Mouse (Mus musculus): ENCODE results near the gene Usf3. TPM values are rescaled to one million over a fixed set of nuclear protein-coding genes. Genes with fewer than 3 reads are reported as not detected.

Gene Usf3
- polyA plus RNA-seq, 1 experiment: 6.2 TPM

DNA sequence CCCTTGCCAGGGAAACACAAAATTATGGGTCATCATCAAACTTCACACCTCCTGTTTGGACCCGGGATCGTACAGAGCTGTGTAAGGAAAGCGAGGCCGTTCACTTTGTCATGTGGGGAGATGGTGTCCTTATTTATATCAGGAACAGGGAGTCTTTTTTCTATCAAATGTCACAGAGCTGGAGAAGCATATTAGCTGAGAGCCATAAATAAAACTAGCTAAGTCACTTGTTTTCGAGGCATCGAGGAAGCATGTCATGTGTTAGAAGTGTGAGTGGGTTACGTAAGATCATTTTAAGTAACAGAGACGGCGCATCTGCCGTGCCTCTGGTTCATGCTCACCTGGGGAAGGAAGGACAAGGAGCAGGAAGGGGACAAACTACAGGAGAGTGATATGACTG is 76.9 kb downstream of the Usf3 start:
- TF ChIP-seq GATA1 (IDR thresholded peaks at IDR 0.05; ENCODE audit: low read length): no peak

DNA sequence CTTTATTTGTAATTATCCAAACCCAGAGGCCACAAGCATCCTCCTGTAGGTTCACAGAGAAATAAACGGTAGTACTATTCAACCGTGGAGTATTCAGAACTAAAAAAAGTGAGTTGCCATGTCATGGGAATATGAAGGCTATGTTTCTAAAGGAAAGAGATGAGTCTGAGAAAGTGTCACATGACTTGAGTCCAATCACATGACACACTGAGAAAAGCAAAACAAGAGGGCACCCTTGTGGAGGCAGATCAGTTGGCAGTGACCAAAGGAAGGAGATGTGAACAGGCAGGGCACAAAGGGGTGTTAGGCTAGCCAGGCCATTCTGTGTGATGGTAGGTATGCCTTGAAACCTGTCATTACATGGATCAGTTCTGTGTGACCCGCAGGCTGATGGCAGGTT is 79.7 kb downstream of the Usf3 start:
- no peak for TF ChIP-seq GATA1 (IDR thresholded peaks at IDR 0.05; ENCODE audit: low read length)

DNA sequence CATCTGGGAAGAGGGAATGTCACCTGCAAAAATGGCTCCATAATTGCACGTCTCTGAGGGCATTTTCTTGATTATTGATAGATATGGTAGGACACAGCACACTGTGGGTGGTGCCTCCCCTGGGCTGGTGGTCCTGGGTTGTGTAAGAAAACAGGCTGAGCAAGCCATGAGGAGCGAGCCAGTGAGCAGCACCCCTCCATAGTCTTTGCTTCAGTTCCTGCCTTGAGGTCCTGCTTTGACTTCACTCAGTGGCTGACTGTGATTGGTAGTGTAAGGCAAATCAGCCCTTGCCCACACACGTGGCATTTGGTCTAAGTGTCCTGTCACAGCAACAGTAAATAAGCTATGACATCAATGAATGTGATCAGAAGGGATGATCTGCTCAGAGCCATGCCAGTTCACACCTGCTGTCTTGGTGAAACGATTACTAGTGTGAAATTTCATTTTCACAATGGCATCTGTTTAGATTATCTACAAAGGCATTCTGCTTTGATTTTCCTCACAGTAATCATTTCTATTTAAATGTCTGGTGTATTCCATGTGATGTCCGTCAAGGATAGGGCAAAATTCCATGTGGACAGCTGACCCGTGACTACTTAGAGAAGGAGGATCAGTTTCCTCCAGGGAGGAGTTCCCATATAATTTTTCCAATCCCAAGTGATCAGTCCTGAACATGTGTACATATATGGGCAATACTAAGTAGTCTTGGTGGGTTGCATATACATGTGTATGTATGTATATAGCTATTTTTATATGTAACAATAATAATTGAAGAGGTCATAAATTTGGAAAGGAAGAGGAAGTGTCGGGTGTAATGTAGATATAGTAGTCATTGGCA is 81.0 kb downstream of the Usf3 start:
- TF ChIP-seq GATA1 (IDR thresholded peaks at IDR 0.05; ENCODE audit: low read length): no peak

DNA sequence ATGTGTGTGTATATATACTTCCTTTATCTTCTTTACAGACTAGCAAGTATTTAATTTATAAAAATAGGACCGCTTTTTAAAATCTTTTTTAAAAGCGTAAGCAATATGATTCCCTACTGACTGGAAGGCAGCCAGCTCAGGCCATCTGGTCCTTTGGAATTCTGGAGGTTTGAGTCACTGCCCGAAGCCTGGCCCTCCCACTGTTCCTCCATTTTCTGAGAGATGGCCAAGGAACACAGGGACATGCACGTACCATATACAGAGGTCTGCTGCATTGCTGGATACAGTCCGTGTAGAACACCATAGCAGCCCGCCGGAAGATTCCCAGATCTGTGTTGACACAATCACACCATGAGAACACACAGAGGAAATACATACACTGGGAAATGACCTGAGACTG is 81.7 kb downstream of the Usf3 start:
- TF ChIP-seq GATA1 (IDR thresholded peaks at IDR 0.05; ENCODE audit: low read length): no peak

DNA sequence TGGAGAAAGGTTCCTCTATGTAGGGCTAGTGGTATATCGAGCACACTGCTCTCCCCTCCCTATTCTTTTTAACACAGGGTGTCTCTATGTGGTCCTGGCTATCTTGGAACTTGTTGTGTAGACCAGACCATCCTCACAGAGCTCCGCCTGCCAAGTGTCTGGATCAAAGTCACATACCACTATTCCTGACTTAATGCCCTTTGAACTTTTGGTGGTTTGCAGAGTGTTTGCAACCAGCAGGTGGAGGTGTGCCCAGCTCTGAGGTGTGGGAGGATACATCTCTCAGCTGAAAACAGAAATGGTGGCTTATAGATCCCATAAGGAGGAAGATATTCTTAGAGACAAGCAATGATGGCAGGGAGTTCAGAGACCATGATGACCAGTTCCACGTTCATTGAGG is 84.4 kb downstream of the Usf3 start:
- no peak for TF ChIP-seq GATA1 (IDR thresholded peaks at IDR 0.05; ENCODE audit: low read length)

DNA sequence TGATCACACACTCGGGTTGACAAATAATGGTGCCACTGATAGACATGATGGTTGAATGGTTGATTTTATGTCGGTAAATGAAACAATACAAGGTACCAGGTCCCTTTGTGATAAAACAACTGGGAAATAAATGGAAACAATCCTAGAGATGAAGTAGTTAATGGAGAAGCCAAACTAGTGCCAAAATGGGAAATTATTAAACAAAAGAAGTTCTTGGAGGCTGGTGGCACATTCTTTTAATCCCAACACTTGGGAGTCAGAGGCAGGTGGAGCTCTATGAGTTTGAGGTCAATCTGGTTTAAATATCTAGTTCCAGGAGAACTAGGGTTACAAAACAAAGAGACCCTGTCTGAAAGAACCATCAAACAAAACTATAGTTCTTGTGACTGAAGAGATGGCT is 91.9 kb downstream of the Usf3 start:
- no peak for TF ChIP-seq GATA1 (IDR thresholded peaks at IDR 0.05; ENCODE audit: low read length)

DNA sequence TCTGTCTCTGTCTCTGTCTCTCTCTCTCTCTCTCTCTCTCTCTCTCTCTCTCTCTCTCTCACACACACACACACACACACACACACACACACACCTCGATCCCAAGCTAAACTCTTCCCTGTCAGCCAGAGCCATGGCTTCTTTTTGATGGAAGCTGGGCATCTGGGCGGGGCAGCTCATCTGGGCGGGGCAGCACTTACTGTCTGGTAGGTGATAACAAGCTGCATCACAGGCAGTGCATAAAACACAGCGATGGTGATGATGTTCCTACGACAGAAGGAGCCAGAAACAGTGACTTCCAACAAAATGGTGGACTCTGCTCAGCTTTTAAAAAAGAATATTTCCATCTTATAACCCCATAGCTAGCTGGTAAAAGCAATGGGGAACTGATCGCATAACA is 92.5 kb downstream of the Usf3 start:
- no peak for TF ChIP-seq GATA1 (IDR thresholded peaks at IDR 0.05; ENCODE audit: low read length)

DNA sequence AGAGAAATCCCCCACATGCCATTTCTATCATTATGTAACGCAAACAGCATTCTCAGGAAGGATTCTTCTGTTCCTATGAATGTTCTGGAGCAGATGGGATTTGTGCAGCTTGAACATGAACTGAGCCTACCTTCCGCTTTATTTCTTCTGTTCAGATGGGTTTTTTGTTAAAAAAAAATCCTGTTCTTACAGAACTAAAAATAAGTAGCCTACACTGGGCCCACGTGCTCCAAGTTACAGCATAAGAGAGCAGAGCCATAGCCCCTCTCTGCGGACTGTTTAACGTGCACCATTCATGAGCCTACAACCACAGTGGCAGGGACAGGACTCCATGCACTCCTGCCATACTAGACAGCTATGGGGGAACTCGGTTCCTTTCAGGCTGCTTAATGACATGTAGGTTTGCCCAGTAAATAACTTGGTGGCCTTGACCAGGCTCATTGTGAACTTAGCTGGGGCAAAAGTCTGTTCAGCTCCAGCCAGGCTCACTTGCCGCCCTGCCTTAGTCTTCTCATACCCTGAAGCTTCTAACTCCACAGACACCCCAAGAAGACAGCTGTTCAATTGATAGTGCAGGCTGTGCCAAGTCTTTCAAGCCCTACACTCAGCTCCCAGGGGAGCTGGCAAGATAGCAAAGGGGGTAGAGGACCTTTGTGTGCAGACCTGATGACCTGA is 95.6 kb downstream of the Usf3 start:
- no peak for TF ChIP-seq GATA1 (IDR thresholded peaks at IDR 0.05; ENCODE audit: low read length)

DNA sequence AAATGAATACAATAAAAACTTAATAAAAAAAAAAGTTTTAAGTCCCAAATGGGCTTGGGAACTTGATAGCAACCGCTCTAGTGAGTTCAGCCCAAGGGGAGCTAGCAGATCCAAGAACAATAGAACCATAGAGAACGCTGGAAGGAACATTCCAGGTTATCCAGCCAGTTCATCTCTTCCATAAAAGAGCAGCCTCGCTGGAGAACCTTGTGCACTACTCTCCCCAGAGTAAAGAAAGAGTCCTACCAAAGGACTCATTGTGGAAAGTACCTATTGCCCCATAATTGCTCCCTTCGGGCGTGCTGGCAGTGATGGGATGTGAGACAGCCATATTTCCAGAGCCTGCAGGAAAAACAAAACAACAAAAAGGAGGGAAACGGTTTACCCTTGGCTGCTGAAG is 96.5 kb downstream of the Usf3 start:
- TF ChIP-seq GATA1 (IDR thresholded peaks at IDR 0.05; ENCODE audit: low read length): no peak

DNA sequence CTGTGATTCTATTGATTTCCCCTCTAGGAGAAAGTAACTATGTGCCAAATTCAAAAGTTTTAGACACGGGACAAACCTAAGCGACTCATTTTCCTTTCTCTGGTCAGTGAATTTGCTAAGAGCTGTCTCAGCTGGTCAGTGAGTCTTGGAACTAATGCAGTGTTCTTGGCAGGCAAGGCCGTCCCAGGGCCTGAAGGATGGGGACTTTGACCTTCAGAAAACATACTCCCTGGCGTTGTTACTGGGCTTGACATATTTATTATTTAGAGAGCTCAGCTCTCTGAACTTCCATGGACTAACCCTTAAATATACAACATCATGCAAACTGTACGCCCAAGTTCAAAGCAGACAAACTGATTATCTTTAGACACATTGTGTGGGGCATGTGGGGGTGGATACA is 97.6 kb downstream of the Usf3 start:
- TF ChIP-seq GATA1 (IDR thresholded peaks at IDR 0.05; ENCODE audit: low read length): no peak

DNA sequence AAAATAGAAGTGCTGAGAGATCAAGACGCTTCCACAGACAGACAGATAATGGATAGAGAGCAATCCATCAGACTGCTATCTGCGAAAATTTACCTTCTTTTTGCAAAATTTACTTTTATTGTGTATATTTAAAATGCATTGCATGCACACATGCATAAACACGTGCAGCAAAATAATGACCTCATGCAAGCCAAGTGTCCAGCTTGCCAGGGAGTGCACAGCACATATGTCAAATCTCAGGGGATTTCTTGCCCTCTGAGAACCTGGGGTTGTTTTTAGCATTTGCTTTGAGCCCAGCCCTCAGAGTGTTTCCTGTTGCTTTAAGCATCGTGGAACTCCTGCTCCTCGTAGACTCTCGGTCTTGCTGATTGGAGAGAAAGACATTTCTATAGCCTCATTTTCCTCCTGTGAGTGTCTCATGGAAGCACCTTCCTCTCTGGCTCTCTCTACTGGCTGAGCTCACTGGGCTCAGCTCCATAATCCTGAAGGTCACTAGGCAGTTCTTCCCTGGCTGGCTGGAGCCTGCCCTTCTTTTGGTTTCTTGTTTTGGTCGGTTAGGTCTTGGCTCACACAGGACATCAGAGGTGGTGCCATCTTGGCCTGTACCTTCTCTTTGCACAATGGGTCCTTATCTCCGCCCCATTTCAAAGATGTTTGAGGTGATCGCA is 98.5 kb downstream of the Usf3 start:
- no peak for TF ChIP-seq GATA1 (IDR thresholded peaks at IDR 0.05; ENCODE audit: low read length)

Other genes starting within 250 kb of the Usf3 start
- gene Qtrt2, start 246.4 kb upstream of the Usf3 start, polyA plus RNA-seq (2012): 1.2 and 7.4 TPM in 2 replicates
- not detected in 2 replicates for gene Zdhhc23, start 193.5 kb upstream of the Usf3 start, polyA plus RNA-seq (2012)
- 0.06 and 0.28 TPM in 2 replicates for gene Gramd1c, start 109.9 kb upstream of the Usf3 start, polyA plus RNA-seq (2012)
- 1.7 and 4.1 TPM in 2 replicates for gene Atp6v1a, start 33.5 kb upstream of the Usf3 start, polyA plus RNA-seq (2012)
- 47.5 and 62.7 TPM in 2 replicates for gene Naa50, start 33.4 kb upstream of the Usf3 start, polyA plus RNA-seq (2012)
- not detected in 2 replicates for gene Sidt1, start 159.9 kb downstream of the Usf3 start, polyA plus RNA-seq (2012)
- gene Spice1, start 173.9 kb downstream of the Usf3 start, polyA plus RNA-seq (2012): 4.8 and 6.3 TPM in 2 replicates
- gene Cfap44, start 221.6 kb downstream of the Usf3 start, polyA plus RNA-seq (2012): not detected in 2 replicates

All from G1E-ER4 (cell line).